Mouse (Mus musculus): ENCODE measurements around the gene Ripply2.

- TF ChIP-seq CTCF (IDR thresholded peaks at IDR 0.05; ENCODE audit: low read depth, low read length), result no peak
- no peak for TF ChIP-seq POLR2A (IDR thresholded peaks at IDR 0.05; ENCODE audit: borderline replicate concordance, low read depth, low read length)
Observed at GRCm38 (mm10) chr9:87062337-87062736, 47.0 kb downstream of the Ripply2 start.

Data from bone marrow macrophage, adult 2 months (primary cell).